Mouse (Mus musculus): Measurements from ENCODE around the gene Rasa2. TPM values are rescaled to one million over a fixed set of nuclear protein-coding genes. Genes with fewer than 3 reads are reported as not detected.

Gene Rasa2
- polyA plus RNA-seq, 1 experiment from 2014 or later, result 9.7 TPM

GRCm38 (mm10) chr9:96635176-96635575 is 3.8 kb upstream of the Rasa2 start:
- Histone ChIP-seq H3K9ac (ENCODE audit: low read length) (no peak overlapping the region), H3K36me3 (ENCODE audit: control insufficient read depth, insufficient read depth, low read length) (no peaks in the 10 kb centered on the region), H3K27ac (ENCODE audit: low read depth, low read length) (no peak overlapping the region), H3K27me3 (replicated peaks; ENCODE audit: control insufficient read depth, insufficient read depth, low read length) (no peaks in the 10 kb centered on the region), H3K4me1 (ENCODE audit: control insufficient read depth, insufficient read depth, low read length) (no peaks in the 10 kb centered on the region), H3K4me2 (ENCODE audit: low read length) (no peak overlapping the region), H3K4me3 (ENCODE audit: low read depth, low read length) (no peak overlapping the region), H3K9me3 (replicated peaks; ENCODE audit: control insufficient read depth, low read length) (no peaks in the 10 kb centered on the region)
- 76% methylated on average over 6 of the region's 6 CpGs for WGBS
- ATAC-seq (no peak), DNase-seq (ENCODE audit: low spot score) (no peak)

GRCm38 (mm10) chr9:96633771-96634170 is 2.4 kb upstream of the Rasa2 start:
- Histone ChIP-seq H3K9me3 (replicated peaks; ENCODE audit: control insufficient read depth, low read length) (no peaks in the 10 kb centered on the region), H3K4me2 (ENCODE audit: low read length) (no peak overlapping the region), H3K27me3 (replicated peaks; ENCODE audit: control insufficient read depth, insufficient read depth, low read length) (no peaks in the 10 kb centered on the region), H3K4me1 (ENCODE audit: control insufficient read depth, insufficient read depth, low read length) (no peaks in the 10 kb centered on the region), H3K4me3 (ENCODE audit: low read depth, low read length) (no peak overlapping the region), H3K27ac (ENCODE audit: low read depth, low read length) (no peak overlapping the region), H3K9ac (ENCODE audit: low read length) (no peak overlapping the region), H3K36me3 (ENCODE audit: control insufficient read depth, insufficient read depth, low read length) (no peaks in the 10 kb centered on the region)
- WGBS, result 89% methylated on average over 2 of the region's 2 CpGs
- ATAC-seq (no peak), DNase-seq (ENCODE audit: low spot score) (no peak)

- H3K9me3 ChIP-seq (replicated peaks; ENCODE audit: control insufficient read depth, low read length), result no peaks in the 10 kb centered on the region
- H3K36me3 ChIP-seq (ENCODE audit: control insufficient read depth, insufficient read depth, low read length), result no peaks in the 10 kb centered on the region
- no peak overlapping the region for H3K4me2 ChIP-seq (ENCODE audit: low read length)
- H3K4me1 ChIP-seq (ENCODE audit: control insufficient read depth, insufficient read depth, low read length), result no peaks in the 10 kb centered on the region
- DNase-seq (ENCODE audit: low spot score) (no peak), ATAC-seq (no peak)
- no peak overlapping the region for H3K9ac ChIP-seq (ENCODE audit: low read length)
- H3K27ac ChIP-seq (ENCODE audit: low read depth, low read length), result no peak overlapping the region
- H3K27me3 ChIP-seq (replicated peaks; ENCODE audit: control insufficient read depth, insufficient read depth, low read length), result no peaks in the 10 kb centered on the region
- H3K4me3 ChIP-seq (ENCODE audit: low read depth, low read length), result no peak overlapping the region
- 41% methylated on average over 7 of the region's 7 CpGs for WGBS
Observed at GRCm38 (mm10) chr9:96632756-96633155, 1.3 kb upstream of the Rasa2 start.

DNA sequence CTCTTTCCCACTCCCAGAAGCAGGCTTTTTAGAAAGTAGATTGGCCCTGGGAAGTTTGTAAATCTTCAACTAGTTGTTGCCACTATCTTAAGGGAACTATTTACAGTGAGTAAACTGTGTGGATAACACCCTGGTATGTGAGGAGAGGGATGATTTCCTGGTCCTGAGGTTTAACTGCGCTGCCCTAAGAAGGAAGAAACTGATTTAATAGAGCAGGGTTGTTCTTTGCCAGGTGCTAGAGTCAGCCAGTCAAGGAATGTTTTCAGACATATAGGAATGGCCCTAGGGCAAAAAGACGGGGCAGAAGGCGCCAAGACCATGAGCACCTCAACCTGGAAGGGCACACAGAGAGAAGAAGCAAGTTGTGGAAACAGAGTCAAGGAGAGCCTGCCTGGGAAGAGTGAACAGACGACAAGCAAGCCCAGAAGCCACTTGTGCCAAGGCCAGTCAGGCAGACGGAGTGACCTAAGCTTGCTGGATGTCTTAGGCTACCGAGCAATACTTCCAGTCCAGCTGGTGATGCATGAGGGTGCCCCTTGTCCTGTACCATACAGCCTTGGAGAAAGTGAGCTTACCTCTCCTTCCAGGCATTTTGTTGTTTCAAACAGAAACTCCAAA is 765 bp upstream of the Rasa2 start:
- H3K36me3 ChIP-seq (ENCODE audit: control insufficient read depth, insufficient read depth, low read length), result no peaks in the 10 kb centered on the region
- H3K4me3 ChIP-seq (ENCODE audit: low read depth, low read length), result 0 out of 2 replicates have a peak overlapping the region, but pooled peaks have one; percentile 91
- WGBS, result 63% methylated on average over 6 of the region's 6 CpGs
- peak overlapping the region; percentile 94; the same call in 1 of the 2 replicates for H3K9ac ChIP-seq (ENCODE audit: low read length)
- no peaks in the 10 kb centered on the region for H3K9me3 ChIP-seq (replicated peaks; ENCODE audit: control insufficient read depth, low read length)
- no peaks in the 10 kb centered on the region for H3K4me1 ChIP-seq (ENCODE audit: control insufficient read depth, insufficient read depth, low read length)
- peak overlapping the region; percentile 74 for H3K4me2 ChIP-seq (ENCODE audit: low read length)
- no peak overlapping the region for H3K27ac ChIP-seq (ENCODE audit: low read depth, low read length)
- ATAC-seq (no peak), DNase-seq (ENCODE audit: low spot score) (no peak)
- no peaks in the 10 kb centered on the region for H3K27me3 ChIP-seq (replicated peaks; ENCODE audit: control insufficient read depth, insufficient read depth, low read length)

- Histone ChIP-seq H3K4me1 (ENCODE audit: control insufficient read depth, insufficient read depth, low read length) (no peaks in the 10 kb centered on the region), H3K9ac (ENCODE audit: low read length) (peak overlapping the region; percentile 94), H3K27me3 (replicated peaks; ENCODE audit: control insufficient read depth, insufficient read depth, low read length) (no peaks in the 10 kb centered on the region), H3K36me3 (ENCODE audit: control insufficient read depth, insufficient read depth, low read length) (no peaks in the 10 kb centered on the region), H3K4me2 (ENCODE audit: low read length) (peak overlapping the region; percentile 74), H3K4me3 (ENCODE audit: low read depth, low read length) (peak overlapping the region; percentile 91), H3K27ac (ENCODE audit: low read depth, low read length) (peak overlapping the region; percentile 96), H3K9me3 (replicated peaks; ENCODE audit: control insufficient read depth, low read length) (no peaks in the 10 kb centered on the region)
- ATAC-seq (peak; percentile 82), DNase-seq (ENCODE audit: low spot score) (peak; percentile 66)
- under 1% methylated on average over 69 of the region's 105 CpGs for WGBS
Observed at GRCm38 (mm10) chr9:96630571-96631388, 637 bp downstream of the Rasa2 start.

DNA sequence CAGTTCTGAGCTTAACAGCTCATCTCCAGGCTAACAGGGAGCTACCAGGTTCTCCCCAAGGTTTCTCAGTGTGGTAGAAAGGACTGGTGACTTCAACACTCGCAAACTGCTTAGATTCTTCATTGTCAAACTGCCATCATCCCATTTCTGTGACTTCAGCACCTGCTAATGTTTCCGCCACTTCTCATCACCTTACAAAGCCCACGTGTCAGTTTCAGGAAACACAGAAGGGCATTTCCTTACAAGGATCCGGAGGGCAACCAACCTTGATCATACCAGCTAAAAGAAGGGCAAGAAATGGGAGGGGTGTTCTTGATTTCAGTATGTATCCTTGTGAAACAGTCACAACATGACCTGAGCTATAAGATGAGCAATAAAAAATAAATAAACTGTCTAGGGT is 2.3 kb downstream of the Rasa2 start:
- no peaks in the 10 kb centered on the region for H3K27me3 ChIP-seq (replicated peaks; ENCODE audit: control insufficient read depth, insufficient read depth, low read length)
- H3K9ac ChIP-seq (ENCODE audit: low read length), result no peak overlapping the region
- ATAC-seq, result no peak
- WGBS, result 66% methylated on average over 4 of the region's 4 CpGs
- no peaks in the 10 kb centered on the region for H3K4me1 ChIP-seq (ENCODE audit: control insufficient read depth, insufficient read depth, low read length)
- H3K4me3 ChIP-seq (ENCODE audit: low read depth, low read length), result no peak overlapping the region
- H3K27ac ChIP-seq (ENCODE audit: low read depth, low read length), result no peak overlapping the region
- no peak overlapping the region for H3K4me2 ChIP-seq (ENCODE audit: low read length)
- H3K36me3 ChIP-seq (ENCODE audit: control insufficient read depth, insufficient read depth, low read length), result no peaks in the 10 kb centered on the region
- DNase-seq (ENCODE audit: low spot score), result no peak
- no peaks in the 10 kb centered on the region for H3K9me3 ChIP-seq (replicated peaks; ENCODE audit: control insufficient read depth, low read length)

GRCm38 (mm10) chr9:96627557-96628085 is 3.8 kb downstream of the Rasa2 start:
- no peak overlapping the region for H3K9ac ChIP-seq (ENCODE audit: low read length)
- H3K36me3 ChIP-seq (ENCODE audit: control insufficient read depth, insufficient read depth, low read length), result no peaks in the 10 kb centered on the region
- WGBS, result 48% methylated on average over 5 of the region's 5 CpGs
- no peaks in the 10 kb centered on the region for H3K9me3 ChIP-seq (replicated peaks; ENCODE audit: control insufficient read depth, low read length)
- ATAC-seq (no peak), DNase-seq (ENCODE audit: low spot score) (no peak)
- H3K27ac ChIP-seq (ENCODE audit: low read depth, low read length), result no peak overlapping the region
- H3K4me1 ChIP-seq (ENCODE audit: control insufficient read depth, insufficient read depth, low read length), result no peaks in the 10 kb centered on the region
- no peak overlapping the region for H3K4me3 ChIP-seq (ENCODE audit: low read depth, low read length)
- H3K4me2 ChIP-seq (ENCODE audit: low read length), result no peak overlapping the region
- no peaks in the 10 kb centered on the region for H3K27me3 ChIP-seq (replicated peaks; ENCODE audit: control insufficient read depth, insufficient read depth, low read length)

DNA sequence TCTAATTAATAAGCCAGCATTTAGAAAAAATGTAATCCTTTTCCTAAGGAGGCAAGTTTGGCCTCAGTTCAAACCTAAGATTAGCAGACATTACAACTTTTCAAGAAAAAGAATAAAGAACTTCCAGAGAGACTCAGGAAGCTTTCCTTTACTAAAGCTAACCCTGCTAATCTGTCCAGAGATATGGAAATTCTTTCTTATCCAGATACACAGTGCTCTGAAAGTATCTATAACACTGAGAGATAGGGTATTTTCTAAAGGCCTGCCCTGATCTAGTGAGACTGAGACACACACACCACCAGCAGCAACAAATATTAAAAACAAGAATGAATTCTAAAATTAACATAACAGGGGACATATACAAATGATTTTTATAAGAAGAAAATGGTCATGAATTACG is 4.4 kb downstream of the Rasa2 start:
- Histone ChIP-seq H3K4me2 (ENCODE audit: low read length) (no peak overlapping the region), H3K4me1 (ENCODE audit: control insufficient read depth, insufficient read depth, low read length) (no peaks in the 10 kb centered on the region), H3K36me3 (ENCODE audit: control insufficient read depth, insufficient read depth, low read length) (no peaks in the 10 kb centered on the region), H3K4me3 (ENCODE audit: low read depth, low read length) (no peak overlapping the region), H3K9ac (ENCODE audit: low read length) (no peak overlapping the region), H3K27me3 (replicated peaks; ENCODE audit: control insufficient read depth, insufficient read depth, low read length) (no peaks in the 10 kb centered on the region), H3K27ac (ENCODE audit: low read depth, low read length) (no peak overlapping the region), H3K9me3 (replicated peaks; ENCODE audit: control insufficient read depth, low read length) (no peaks in the 10 kb centered on the region)
- WGBS, result 78% methylated on average over 1 of the region's 1 CpGs
- no peak for ATAC-seq
- DNase-seq (ENCODE audit: low spot score), result no peak

All from forebrain, embryonic 14.5 days (tissue).